Mouse (Mus musculus): ENCODE results near the gene Erc2.

GRCm38 (mm10) chr14:28445737-28446136, 823.5 kb downstream of the Erc2 start:
- TF ChIP-seq CTCF (conservative IDR thresholded peaks at IDR 0.05; ENCODE audit: low read length) (no peak), POU5F1 (IDR thresholded peaks at IDR 0.05; ENCODE audit: borderline replicate concordance, low read length) (no peak)

Data from E14TG2a.4 (cell line).